Mouse (Mus musculus): Measurements from ENCODE around the gene Clk2. TPM values are rescaled to one million over a fixed set of nuclear protein-coding genes. Genes with fewer than 3 reads are reported as not detected.

The Clk2 gene
- polyA plus RNA-seq, 2 experiments: 26.5 to 152 TPM

GRCm38 (mm10) chr3:89188478-89188875, 23.9 kb downstream of the Clk2 start:
- no peak for DNase-seq (ENCODE audit: low spot score)
- Histone ChIP-seq H3K9ac (ENCODE audit: low read depth, low read length, severe bottlenecking) (no peak overlapping the region), H3K9me3 (ENCODE audit: control insufficient read depth, low read length) (no peaks in the 10 kb centered on the region), H3K4me1 (ENCODE audit: control insufficient read depth, insufficient read depth, low read length) (peaks cover 22% of the 10 kb centered on the region), H3K4me3 (replicated peaks; ENCODE audit: low read length) (no peak overlapping the region), H3K4me2 (replicated peaks; ENCODE audit: low read depth, low read length, severe bottlenecking) (no peak overlapping the region), H3K27me3 (ENCODE audit: control insufficient read depth, insufficient read depth, low read length) (no peaks in the 10 kb centered on the region), H3K36me3 (ENCODE audit: control insufficient read depth, insufficient read depth, low read length) (peaks cover 22% of the 10 kb centered on the region), H3K27ac (replicated peaks; ENCODE audit: low read depth, low read length) (no peak overlapping the region)
- WGBS: 65% methylated on average over 10 of the region's 12 CpGs
- ATAC-seq (ENCODE audit: low FRiP score, low read depth): no peak
- TF ChIP-seq POLR2A (IDR thresholded peaks at IDR 0.05; ENCODE audit: borderline replicate concordance, extremely low read depth, insufficient read depth, insufficient read length): no peak

GRCm38 (mm10) chr3:89190436-89190835, 25.8 kb downstream of the Clk2 start:
- H3K4me3 ChIP-seq (replicated peaks; ENCODE audit: low read length): no peak overlapping the region
- H3K36me3 ChIP-seq (ENCODE audit: control insufficient read depth, insufficient read depth, low read length): peaks cover 22% of the 10 kb centered on the region
- DNase-seq (ENCODE audit: low spot score) (no peak), ATAC-seq (ENCODE audit: low FRiP score, low read depth) (no peak)
- WGBS: 90% methylated on average over 8 of the region's 8 CpGs
- H3K4me2 ChIP-seq (replicated peaks; ENCODE audit: low read depth, low read length, severe bottlenecking): no peak overlapping the region
- no peaks in the 10 kb centered on the region for H3K9me3 ChIP-seq (ENCODE audit: control insufficient read depth, low read length)
- no peak for TF ChIP-seq POLR2A (IDR thresholded peaks at IDR 0.05; ENCODE audit: borderline replicate concordance, extremely low read depth, insufficient read depth, insufficient read length)
- peaks cover 5% of the 10 kb centered on the region; the same call in 1 of the 2 replicates for H3K4me1 ChIP-seq (ENCODE audit: control insufficient read depth, insufficient read depth, low read length)
- H3K9ac ChIP-seq (ENCODE audit: low read depth, low read length, severe bottlenecking): no peak overlapping the region
- no peaks in the 10 kb centered on the region for H3K27me3 ChIP-seq (ENCODE audit: control insufficient read depth, insufficient read depth, low read length)
- H3K27ac ChIP-seq (replicated peaks; ENCODE audit: low read depth, low read length): no peak overlapping the region

- Histone ChIP-seq H3K27ac (replicated peaks; ENCODE audit: low read depth, low read length) (no peak overlapping the region), H3K36me3 (ENCODE audit: control insufficient read depth, insufficient read depth, low read length) (peaks cover 7% of the 10 kb centered on the region), H3K9ac (ENCODE audit: low read depth, low read length, severe bottlenecking) (no peak overlapping the region), H3K4me1 (ENCODE audit: control insufficient read depth, insufficient read depth, low read length) (peaks cover 8% of the 10 kb centered on the region), H3K27me3 (ENCODE audit: control insufficient read depth, insufficient read depth, low read length) (no peaks in the 10 kb centered on the region), H3K4me3 (replicated peaks; ENCODE audit: low read length) (no peak overlapping the region), H3K9me3 (ENCODE audit: control insufficient read depth, low read length) (no peaks in the 10 kb centered on the region), H3K4me2 (replicated peaks; ENCODE audit: low read depth, low read length, severe bottlenecking) (no peak overlapping the region)
- no peak for DNase-seq (ENCODE audit: low spot score)
- TF ChIP-seq POLR2A (IDR thresholded peaks at IDR 0.05; ENCODE audit: borderline replicate concordance, extremely low read depth, insufficient read depth, insufficient read length): no peak
- no peak for ATAC-seq (ENCODE audit: low FRiP score, low read depth)
- 71% methylated on average over 1 of the region's 1 CpGs for WGBS
Observed at GRCm38 (mm10) chr3:89193351-89193750, 28.8 kb downstream of the Clk2 start.

- Histone ChIP-seq H3K27ac (replicated peaks; ENCODE audit: low read depth, low read length) (no peak overlapping the region), H3K27me3 (ENCODE audit: control insufficient read depth, insufficient read depth, low read length) (no peaks in the 10 kb centered on the region), H3K4me1 (ENCODE audit: control insufficient read depth, insufficient read depth, low read length) (peaks cover 8% of the 10 kb centered on the region), H3K9me3 (ENCODE audit: control insufficient read depth, low read length) (no peaks in the 10 kb centered on the region), H3K4me2 (replicated peaks; ENCODE audit: low read depth, low read length, severe bottlenecking) (no peak overlapping the region), H3K4me3 (replicated peaks; ENCODE audit: low read length) (no peak overlapping the region), H3K9ac (ENCODE audit: low read depth, low read length, severe bottlenecking) (no peak overlapping the region), H3K36me3 (ENCODE audit: control insufficient read depth, insufficient read depth, low read length) (peaks cover 2% of the 10 kb centered on the region)
- DNase-seq (ENCODE audit: low spot score) (no peak), ATAC-seq (ENCODE audit: low FRiP score, low read depth) (no peak)
- WGBS: 91% methylated on average over 2 of the region's 2 CpGs
- TF ChIP-seq POLR2A (IDR thresholded peaks at IDR 0.05; ENCODE audit: borderline replicate concordance, extremely low read depth, insufficient read depth, insufficient read length): no peak
Observed at GRCm38 (mm10) chr3:89193853-89194252, 29.3 kb downstream of the Clk2 start.

- Histone ChIP-seq H3K9me3 (ENCODE audit: control insufficient read depth, low read length) (no peaks in the 10 kb centered on the region), H3K9ac (ENCODE audit: low read depth, low read length, severe bottlenecking) (peak overlapping the region; percentile 60), H3K4me2 (replicated peaks; ENCODE audit: low read depth, low read length, severe bottlenecking) (peak overlapping the region; percentile 66), H3K4me1 (ENCODE audit: control insufficient read depth, insufficient read depth, low read length) (peaks cover 8% of the 10 kb centered on the region), H3K4me3 (replicated peaks; ENCODE audit: low read length) (peak overlapping the region; percentile 40), H3K36me3 (ENCODE audit: control insufficient read depth, insufficient read depth, low read length) (no peaks in the 10 kb centered on the region), H3K27me3 (ENCODE audit: control insufficient read depth, insufficient read depth, low read length) (no peaks in the 10 kb centered on the region), H3K27ac (replicated peaks; ENCODE audit: low read depth, low read length) (peak overlapping the region; percentile 67)
- ATAC-seq (ENCODE audit: low FRiP score, low read depth) (peak; percentile 96), DNase-seq (ENCODE audit: low spot score) (peak; percentile 96)
- TF ChIP-seq POLR2A (IDR thresholded peaks at IDR 0.05; ENCODE audit: borderline replicate concordance, extremely low read depth, insufficient read depth, insufficient read length): peak; percentile 76; the same call in 1 of the 2 replicates
- WGBS: 11% methylated on average over 33 of the region's 33 CpGs
Observed at GRCm38 (mm10) chr3:89195979-89196877, 31.6 kb downstream of the Clk2 start.
